Mouse (Mus musculus) embryonic fibroblast, embryonic 13.5 days (primary cell): ENCODE results near the gene Coq8b.

Experiments used
- CTCF ChIP-seq: IDR thresholded peaks from 2 replicates; pipeline ENCODE4 v1.5.1; 2011; ENCODE audit warnings: mild to moderate bottlenecking, control low read depth, low read length, moderate library complexity, borderline replicate concordance; ENCODE audit not compliant: insufficient read depth
- POLR2A ChIP-seq: IDR thresholded peaks from 2 replicates; pipeline ENCODE4 v1.6.1; 2011; ENCODE audit warnings: low read depth, mild to moderate bottlenecking, control low read depth, low read length, moderate library complexity

DNA sequence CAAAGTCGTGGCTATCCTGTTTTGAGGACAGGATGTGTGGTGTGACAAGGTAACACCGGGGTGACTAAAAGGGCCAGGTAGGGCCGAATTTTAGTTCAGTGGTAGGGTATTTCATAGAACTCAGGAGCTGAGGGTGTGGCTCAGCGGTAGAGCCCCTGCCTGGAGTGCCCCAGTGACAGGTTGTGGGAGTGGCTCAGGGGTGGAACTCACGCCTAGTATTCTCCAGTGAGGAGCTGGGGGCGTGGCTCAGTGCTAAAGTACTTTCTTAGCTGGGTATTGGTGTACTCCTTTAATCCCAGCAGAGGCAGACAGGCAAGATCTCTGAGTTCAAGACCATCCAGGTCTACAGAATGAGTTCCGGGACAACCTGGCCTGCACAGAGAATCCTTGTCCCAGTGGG is 43.2 kb downstream of the Coq8b start:
- no peak for TF ChIP-seq CTCF
- TF ChIP-seq POLR2A: no peak
